Mouse (Mus musculus) liver, embryonic 14.5 days (tissue): Measurements from ENCODE around the gene Ak5.

Source experiments
- CTCF ChIP-seq: IDR thresholded peaks from 2 replicates; pipeline ENCODE4 v1.5.1; 2016; ENCODE audit warnings: antibody characterized with exemption, low read depth, control low read depth
- EP300 ChIP-seq: IDR thresholded peaks from 2 replicates; pipeline ENCODE4 v1.6.1; 2016; ENCODE audit warnings: antibody characterized with exemption, low read depth

GRCm38 (mm10) chr3:152520074-152520473 lies 148.1 kb downstream of the Ak5 start:
- TF ChIP-seq CTCF (no peak), EP300 (no peak)
